Mouse (Mus musculus) natural killer cell, adult 2 months (primary cell): ENCODE results near the gene Eif2s2.

Experiments
- DNase-seq, 2 experiments: peaks; one replicate each; pipeline ENCODE4 v3.0.0; 2022; ENCODE audit warnings: low spot score in 2 of 2

Gene Eif2s2

DNA sequence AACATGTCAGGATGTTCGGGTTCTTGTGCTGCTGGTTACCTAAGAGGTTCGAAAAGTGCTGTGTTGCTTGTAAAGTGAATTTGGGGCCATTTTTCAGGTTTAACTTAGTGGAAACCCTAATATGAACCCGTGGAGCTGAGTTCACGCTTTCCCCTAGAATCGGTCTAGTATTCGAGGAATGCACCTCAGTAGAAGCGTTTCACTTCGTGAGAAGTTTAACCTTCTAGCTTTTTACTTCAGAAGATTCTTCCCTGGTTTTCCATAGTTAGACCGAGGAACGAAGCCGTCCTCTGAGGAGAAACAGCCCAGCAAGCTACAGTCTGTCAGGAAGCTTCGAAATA lies 280 bp upstream of the Eif2s2 start:
- no peak for DNase-seq

DNA sequence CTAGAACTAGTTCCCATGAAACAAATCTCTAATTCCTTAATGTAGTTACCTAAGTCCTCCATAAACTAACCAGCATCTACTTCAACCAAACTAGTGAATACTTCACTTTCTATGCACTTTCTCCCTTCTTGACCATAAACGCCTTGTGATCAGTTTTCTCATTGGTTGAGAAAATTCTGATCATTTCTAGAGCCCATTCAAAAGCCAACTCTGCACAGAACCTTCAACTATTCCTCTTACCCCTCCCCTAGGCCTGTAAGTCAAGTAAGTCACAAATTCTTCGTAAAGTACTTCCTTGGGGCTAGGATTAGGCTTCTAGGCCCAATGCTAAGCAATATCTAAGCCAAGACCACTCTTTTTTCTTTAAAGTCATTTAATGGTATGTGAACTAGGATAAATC lies 1.1 kb downstream of the Eif2s2 start:
- DNase-seq = no peak

- no peak for DNase-seq
Observed at GRCm38 (mm10) chr2:154876621-154877020, 16.1 kb downstream of the Eif2s2 start.

GRCm38 (mm10) chr2:154869954-154870641 lies 22.6 kb downstream of the Eif2s2 start:
- DNase-seq = no peak

GRCm38 (mm10) chr2:154868106-154868505 lies 24.6 kb downstream of the Eif2s2 start:
- no peak for DNase-seq

DNA sequence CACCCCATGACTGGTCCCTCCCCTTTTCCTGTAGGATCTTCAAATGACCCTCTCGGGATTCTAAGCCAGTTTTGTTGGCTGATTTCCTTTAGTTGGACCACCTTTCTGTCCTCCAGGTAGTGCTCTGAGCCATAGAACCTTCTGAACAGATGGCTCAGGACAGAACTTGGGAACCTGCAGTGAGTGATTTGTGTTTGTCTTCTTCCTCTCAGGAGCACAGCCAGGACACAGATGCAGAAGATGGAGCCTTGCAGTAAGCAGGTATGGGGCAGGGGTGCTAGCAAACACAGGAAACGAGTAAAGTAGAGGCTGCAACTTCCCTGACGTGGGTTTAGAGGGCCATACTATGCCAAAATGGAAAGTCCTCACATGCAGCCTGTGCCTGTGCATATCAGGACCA lies 27.0 kb downstream of the Eif2s2 start:
- no peak for DNase-seq

DNA sequence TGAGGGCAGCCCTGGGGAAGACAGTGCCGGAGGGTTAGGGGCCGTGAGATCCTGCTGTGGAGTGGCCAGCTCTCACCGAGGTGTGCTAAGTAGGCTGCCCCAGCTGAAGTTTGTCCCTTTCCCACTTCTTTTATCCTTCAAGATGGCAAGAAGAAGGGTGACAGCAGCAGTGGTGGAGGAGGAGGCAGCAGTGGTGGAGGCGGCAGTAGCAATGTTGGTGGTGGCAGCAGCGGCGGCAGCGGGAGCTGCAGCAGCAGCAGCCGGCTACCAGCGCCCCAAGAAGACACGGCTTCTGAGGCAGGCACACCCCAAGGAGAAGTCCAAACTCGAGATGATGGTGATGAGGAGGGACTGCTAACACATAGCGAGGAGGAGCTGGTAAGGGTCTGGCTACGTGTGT lies 29.1 kb downstream of the Eif2s2 start:
- DNase-seq = no peak

GRCm38 (mm10) chr2:154855383-154855782 lies 37.4 kb downstream of the Eif2s2 start:
- peak; percentile 27 to 62 for DNase-seq

- no peak for DNase-seq
Observed at GRCm38 (mm10) chr2:154848086-154848485, 44.6 kb downstream of the Eif2s2 start.

DNA sequence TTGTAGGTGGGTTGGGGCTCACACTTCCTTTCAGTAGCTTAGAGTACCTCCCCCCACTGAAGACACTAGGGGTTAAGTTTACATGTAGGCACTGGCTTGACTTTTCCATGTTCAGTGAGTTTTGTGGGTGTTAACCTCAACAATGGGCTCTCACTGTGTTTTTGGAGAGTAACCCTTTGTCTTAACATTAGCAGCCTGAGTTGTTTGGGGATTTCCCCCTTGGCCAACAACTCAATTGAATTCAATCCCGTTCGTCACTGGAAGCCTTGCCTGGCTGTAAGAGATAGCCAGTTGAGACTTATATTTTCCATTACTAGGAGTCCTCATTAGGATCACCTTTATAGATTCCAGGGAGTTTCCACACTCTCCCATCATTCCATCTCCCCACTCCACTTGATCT lies 56.2 kb downstream of the Eif2s2 start:
- DNase-seq = peak; percentile 5 to 34

GRCm38 (mm10) chr2:154834149-154834865 lies 58.4 kb downstream of the Eif2s2 start:
- DNase-seq = no peak

DNA sequence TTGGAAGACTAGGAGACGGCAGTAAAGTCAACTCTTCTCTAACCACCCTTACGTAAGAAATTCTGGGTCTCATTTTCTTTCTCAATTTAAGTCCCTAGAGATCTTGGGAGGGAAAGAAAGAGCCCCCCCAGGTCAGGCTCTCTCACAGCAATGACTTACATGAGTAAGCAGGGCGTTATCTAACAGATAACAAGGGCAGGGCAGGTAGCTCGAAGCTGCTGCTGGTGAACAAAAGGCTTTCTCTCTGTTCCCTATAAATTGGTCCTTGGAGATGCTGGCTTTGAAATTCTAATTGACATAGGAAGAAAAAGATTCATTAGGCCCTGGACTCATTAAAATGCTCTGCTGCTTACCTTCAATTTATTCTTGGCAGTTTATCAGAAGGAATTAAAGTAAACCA lies 60.3 kb downstream of the Eif2s2 start:
- DNase-seq = no peak

DNA sequence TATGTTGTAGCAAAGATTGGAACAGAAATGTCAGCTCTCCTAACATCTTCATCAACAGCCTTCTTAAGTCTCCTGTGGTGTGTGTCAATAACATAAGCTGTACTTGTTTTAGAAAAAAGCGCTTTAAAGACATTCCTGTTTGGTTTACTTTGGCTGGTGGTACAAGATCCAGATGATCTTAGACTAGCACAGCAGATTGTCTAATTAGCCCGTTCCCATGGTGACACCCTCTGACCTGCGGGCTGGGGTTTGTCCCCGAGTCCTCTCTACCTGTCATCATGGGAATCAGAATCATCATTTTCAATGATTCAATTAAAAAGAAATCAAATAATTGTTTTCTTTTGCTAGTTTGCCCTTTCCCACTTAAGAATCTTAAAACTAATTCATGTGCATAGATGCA lies 65.2 kb downstream of the Eif2s2 start:
- DNase-seq = no peak

DNA sequence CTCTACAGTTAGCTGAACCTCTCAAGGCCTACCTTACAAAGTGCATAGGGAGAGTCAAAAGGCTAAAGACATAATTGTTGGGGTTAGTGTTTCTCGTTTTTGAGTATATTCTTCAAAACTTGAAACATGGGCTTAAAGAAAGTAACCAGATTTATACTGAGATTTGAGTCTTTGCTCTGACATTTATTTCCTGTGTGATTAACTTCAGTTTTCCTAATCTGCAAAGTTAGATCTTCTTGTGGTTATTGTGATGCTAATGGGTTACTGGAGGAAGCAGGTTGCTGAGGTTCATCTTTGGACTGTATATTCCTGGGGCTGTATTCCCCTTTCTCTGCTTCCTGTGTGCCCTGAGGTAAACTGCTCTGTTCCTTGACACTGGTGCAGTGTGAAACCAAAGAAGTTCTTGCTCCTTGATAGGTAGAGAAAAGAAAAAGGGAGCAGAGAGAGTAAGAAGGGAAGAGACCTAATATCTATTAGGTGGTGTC lies 66.6 kb downstream of the Eif2s2 start:
- no peak for DNase-seq
